Mouse (Mus musculus) myocyte (in vitro differentiated cells): ENCODE measurements around the gene Rab5b.

Source experiments
- CEBPB ChIP-seq: IDR thresholded peaks from 2 replicates; pipeline ENCODE4 v1.6.1; 2011; ENCODE audit warnings: mild to moderate bottlenecking, moderate library complexity; ENCODE audit not compliant: poor library complexity, insufficient read depth, severe bottlenecking
- E2F4 ChIP-seq: IDR thresholded peaks from one replicate; pipeline ENCODE4 v1.6.1; 2011; ENCODE audit warnings: mild to moderate bottlenecking, control low read depth, moderate library complexity; ENCODE audit not compliant: insufficient read depth
- MAX ChIP-seq: IDR thresholded peaks from one replicate; pipeline ENCODE4 v1.6.1; 2011; ENCODE audit warnings: low read depth, mild to moderate bottlenecking, control low read depth
- MYOD1 ChIP-seq, 3 experiments: IDR thresholded peaks; one replicate each; pipeline ENCODE4 v1.6.1; 2011; ENCODE audit warnings: control low read depth in 2 of 3, low read depth in 2 of 3, mild to moderate bottlenecking in 2 of 3, moderate library complexity in 1 of 3; ENCODE audit not compliant: insufficient read length in 2 of 3, control insufficient read depth in 1 of 3
- MYOG ChIP-seq, 3 experiments: IDR thresholded peaks; one replicate each; pipeline ENCODE4 v1.6.1; 2011; ENCODE audit warnings: control low read depth in 2 of 3, low read depth in 2 of 3, mild to moderate bottlenecking in 2 of 3; ENCODE audit not compliant: insufficient read length in 2 of 3, control insufficient read depth in 1 of 3, insufficient read depth in 1 of 3
- POLR2A ChIP-seq: IDR thresholded peaks from one replicate; pipeline ENCODE4 v1.6.1; 2011; ENCODE audit warnings: low read depth, mild to moderate bottlenecking, control low read depth, moderate library complexity; ENCODE audit not compliant: insufficient read length
- POLR2AphosphoS2 ChIP-seq: IDR thresholded peaks from one replicate; pipeline ENCODE4 v1.6.1; 2011; ENCODE audit warnings: low read depth, control low read depth; ENCODE audit not compliant: insufficient read length
- REST ChIP-seq: IDR thresholded peaks from one replicate; pipeline ENCODE4 v1.6.1; 2011; ENCODE audit warnings: mild to moderate bottlenecking, control low read depth, moderate library complexity; ENCODE audit not compliant: insufficient read depth, insufficient read length
- TCF12 ChIP-seq: IDR thresholded peaks from one replicate; pipeline ENCODE4 v1.6.1; 2011; ENCODE audit warnings: mild to moderate bottlenecking, control low read depth; ENCODE audit not compliant: poor library complexity, insufficient read depth, severe bottlenecking
- TCF3 ChIP-seq: IDR thresholded peaks from one replicate; pipeline ENCODE4 v1.6.1; 2011; ENCODE audit warnings: low read depth, control low read depth; ENCODE audit not compliant: insufficient read length
- USF1 ChIP-seq: IDR thresholded peaks from one replicate; pipeline ENCODE4 v1.6.1; 2011; ENCODE audit warnings: low read depth, mild to moderate bottlenecking, control low read depth, moderate library complexity

DNA sequence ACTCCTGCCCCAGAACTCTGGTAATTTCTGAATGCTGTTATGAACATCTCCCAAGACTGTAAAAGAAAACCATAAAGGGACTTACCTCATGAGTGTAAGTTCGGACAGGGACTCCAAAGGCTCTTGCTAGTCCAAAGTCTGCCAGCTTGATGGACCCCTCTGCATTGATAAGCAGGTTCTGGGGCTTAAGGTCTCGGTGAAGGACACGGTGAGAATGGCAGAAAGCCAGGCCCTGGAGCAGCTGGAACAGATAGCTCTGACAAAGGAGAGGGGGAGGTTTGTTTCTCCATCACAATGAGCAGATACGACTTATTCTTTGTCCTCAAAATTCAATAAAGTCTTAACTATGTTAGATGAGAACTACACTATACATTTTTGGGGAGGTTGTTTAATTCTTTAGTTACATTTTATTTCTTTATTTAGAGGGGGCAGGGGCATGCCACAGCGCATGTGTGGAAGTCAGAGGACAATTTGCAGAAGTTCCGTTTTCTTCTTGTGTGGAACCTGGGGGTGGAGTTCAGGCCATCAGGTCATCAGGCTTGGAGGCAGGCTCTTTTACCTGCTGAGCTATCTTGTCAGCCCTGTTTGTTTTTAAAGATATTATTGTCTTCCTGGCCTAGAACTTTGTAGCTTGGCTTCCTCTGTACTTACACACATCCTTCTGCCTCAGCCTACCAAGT lies 6.4 kb upstream of the Rab5b start:
- no peak for TF ChIP-seq POLR2A
- TF ChIP-seq E2F4 = no peak
- TF ChIP-seq CEBPB = no peak
- peak in 1 of 3 experiments; percentile 20 for TF ChIP-seq MYOG (IDR thresholded peaks at IDR 0.05; ENCODE audit: control insufficient read depth in 1 of 3, insufficient read depth in 1 of 3, insufficient read length in 2 of 3, low read depth in 2 of 3)
- no peak for TF ChIP-seq TCF12
- no peak for TF ChIP-seq TCF3
- TF ChIP-seq POLR2AphosphoS2 = no peak
- TF ChIP-seq MYOD1 (IDR thresholded peaks at IDR 0.05; ENCODE audit: control insufficient read depth in 1 of 3, insufficient read length in 2 of 3, low read depth in 2 of 3) = peak in 1 of 3 experiments; percentile 27
- TF ChIP-seq MAX = no peak
- no peak for TF ChIP-seq REST
- no peak for TF ChIP-seq USF1
